Mouse (Mus musculus) hindbrain, postnatal 0 days (tissue): ENCODE results near the gene Pcdh18. TPM values are rescaled to one million over a fixed set of nuclear protein-coding genes. Genes with fewer than 3 reads are reported as not detected.

Experiments
- ATAC-seq: fragments of 200-750 bp; cut with Nextera tagmentation; 2 replicates; pipeline ENCODE4 v1.8.0; 2017; ENCODE audit warnings: mild to moderate bottlenecking, moderate TSS enrichment, moderate library complexity
- DNase-seq: peaks from one replicate; pipeline ENCODE4 v3.0.0-alpha.2; 2015; ENCODE audit warnings: low spot score
- H3K27ac ChIP-seq: fragments of 300-500 bp; sonication (generic); 2 replicates; pipeline ENCODE4 v1.5.1; 2014; ENCODE audit warnings: mild to moderate bottlenecking
- H3K27me3 ChIP-seq: fragments of 300-500 bp; sonication (generic); 2 replicates; pipeline ENCODE4 v1.6.1; 2014; ENCODE audit warnings: low read length, mixed read lengths; ENCODE audit not compliant: insufficient read depth
- H3K36me3 ChIP-seq: fragments of 300-500 bp; sonication (generic); 2 replicates; pipeline ENCODE4 v1.6.1; 2014; ENCODE audit warnings: low read length, mixed read lengths; ENCODE audit not compliant: insufficient read depth
- H3K4me1 ChIP-seq: fragments of 300-500 bp; sonication (generic); 2 replicates; pipeline ENCODE4 v1.6.1; 2014; ENCODE audit warnings: antibody characterized with exemption, low read length, mixed read lengths; ENCODE audit not compliant: insufficient read depth
- H3K4me2 ChIP-seq: fragments of 300-500 bp; sonication (generic); 2 replicates; pipeline ENCODE4 v1.6.1; 2014; ENCODE audit warnings: low read depth, mild to moderate bottlenecking, low read length, moderate library complexity, mixed read lengths
- H3K4me3 ChIP-seq: fragments of 300-500 bp; sonication (generic); 2 replicates; pipeline ENCODE4 v1.5.1; 2014; ENCODE audit warnings: low read length
- H3K9ac ChIP-seq: fragments of 300-500 bp; sonication (generic); replicated peaks from 2 replicates; pipeline ENCODE4 v1.6.1; 2014; ENCODE audit warnings: mild to moderate bottlenecking, low read length, moderate library complexity, mixed read lengths
- H3K9me3 ChIP-seq: fragments of 300-500 bp; sonication (generic); 2 replicates; pipeline ENCODE4 v1.6.1; 2016; ENCODE audit warnings: low read length, mixed read lengths
- CTCF ChIP-seq: IDR thresholded peaks from 2 replicates; pipeline ENCODE4 v1.5.1; 2016; ENCODE audit warnings: antibody characterized with exemption, control low read depth, low read depth
- WGBS: fragments of 180-500 bp; shearing (Covaris S2); extraction: QIAGEN DNeasy Blood & Tissue Kit; methylation state at CpG from one replicate; pipeline ENCODE4 v1.1.7; 2014; 5-methylcytosine and 5-hydroxymethylcytosine counted together
- polyA plus RNA-seq: library from polyadenylated mRNA; unstranded; fragments of >200 nt; fragmentation: Nextera tagmentation; extraction: Ambion mirVana; gene quantifications from 2 replicates; pipeline ENCODE4 v1.2.1, GENCODE M21; 2015
- total RNA-seq: library from RNA; depleted of rRNA; stranded (reverse); fragments of >200 nt; gene quantifications from 2 replicates; pipeline ENCODE4 v1.2.3, GENCODE M21; 2014

Pcdh18 gene
- total and polyA plus RNA-seq, 2 experiments from 2014 or later: 18.2 to 30.6 TPM

DNA sequence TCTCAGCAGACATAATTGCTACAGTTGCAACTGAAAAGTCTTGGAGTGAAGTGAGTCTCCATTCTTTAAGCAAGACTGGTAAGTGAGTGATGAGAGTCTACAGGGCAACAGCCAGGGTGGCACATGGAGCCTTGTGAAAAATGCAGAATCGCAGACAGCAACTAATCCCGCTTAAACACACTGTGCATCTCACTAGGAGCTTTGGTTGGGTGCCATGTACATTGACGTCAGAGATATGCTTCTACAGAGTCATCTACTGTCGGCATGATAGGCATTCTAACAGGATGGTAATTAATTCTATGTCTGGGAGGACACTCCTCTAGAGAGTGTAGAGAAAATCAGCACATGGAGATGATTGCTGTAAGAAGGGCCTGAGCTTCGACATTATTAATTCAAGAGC, 5.6 kb upstream of the Pcdh18 start:
- DNase-seq (no peak), ATAC-seq (no peak)
- no peak overlapping the region for H3K4me3 ChIP-seq
- H3K9me3 ChIP-seq: no peaks in the 10 kb centered on the region
- no peaks in the 10 kb centered on the region for H3K36me3 ChIP-seq
- no peaks in the 10 kb centered on the region for H3K27me3 ChIP-seq
- H3K4me1 ChIP-seq: no peaks in the 10 kb centered on the region
- no peak overlapping the region for H3K4me2 ChIP-seq
- no peak overlapping the region for H3K9ac ChIP-seq
- H3K27ac ChIP-seq: no peak overlapping the region
- no peak for TF ChIP-seq CTCF
- 60% methylated on average over 5 of the region's 5 CpGs for WGBS

DNA sequence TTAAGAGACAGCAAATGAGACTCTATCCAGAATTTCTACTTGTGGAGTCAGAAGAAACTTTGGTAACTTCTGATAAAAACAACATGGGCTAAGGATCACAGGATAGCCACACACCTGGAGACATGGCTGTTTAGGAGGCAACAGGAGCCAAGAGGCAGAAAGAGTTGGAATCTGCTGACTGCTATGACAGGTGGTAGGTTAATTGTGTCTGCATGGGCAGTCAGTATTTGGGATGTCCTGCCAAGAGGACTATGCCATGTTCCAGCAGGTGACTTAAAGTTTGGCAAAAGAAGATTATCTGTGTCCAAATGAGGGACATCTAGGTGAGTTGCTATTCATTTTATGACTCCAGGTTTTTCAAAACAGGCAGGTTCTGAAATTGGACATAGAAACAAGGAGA, 4.8 kb upstream of the Pcdh18 start:
- TF ChIP-seq CTCF: no peak
- ATAC-seq (no peak), DNase-seq (no peak)
- no peak overlapping the region for H3K4me2 ChIP-seq
- no peak overlapping the region for H3K9ac ChIP-seq
- no peak overlapping the region for H3K4me3 ChIP-seq
- no peaks in the 10 kb centered on the region for H3K36me3 ChIP-seq
- no peak overlapping the region for H3K27ac ChIP-seq
- no peaks in the 10 kb centered on the region for H3K9me3 ChIP-seq
- H3K27me3 ChIP-seq: no peaks in the 10 kb centered on the region
- H3K4me1 ChIP-seq: no peaks in the 10 kb centered on the region

DNA sequence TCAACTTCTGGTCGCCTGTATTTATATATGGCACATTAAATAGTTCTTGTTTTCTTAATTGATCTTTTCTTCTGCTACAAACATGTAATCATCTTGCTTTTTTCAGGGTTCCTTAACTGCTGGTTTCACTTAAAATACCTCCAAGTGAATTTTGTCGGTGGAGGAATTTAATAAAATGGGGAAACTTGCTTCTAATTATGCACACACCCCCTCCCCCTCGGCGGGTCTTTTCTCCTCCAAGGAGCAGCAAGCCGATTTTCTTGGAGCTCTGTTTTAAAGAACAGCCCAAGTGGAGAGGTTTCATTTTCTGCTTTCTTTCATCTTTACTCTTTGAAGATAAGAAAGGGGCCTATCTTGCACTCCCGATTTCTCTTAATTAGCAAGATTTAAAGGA, 498 bp upstream of the Pcdh18 start:
- TF ChIP-seq CTCF: no peak
- ATAC-seq (no peak), DNase-seq (peak; percentile 54)
- Histone ChIP-seq H3K4me3 (peak overlapping the region; percentile 66), H3K9me3 (no peaks in the 10 kb centered on the region), H3K4me2 (peak overlapping the region; percentile 83), H3K27me3 (no peaks in the 10 kb centered on the region), H3K4me1 (peaks cover 13% of the 10 kb centered on the region; the same call in 1 of the 2 replicates), H3K27ac (peak overlapping the region; percentile 82), H3K36me3 (no peaks in the 10 kb centered on the region), H3K9ac (peak overlapping the region; percentile 44)
- WGBS: 0% methylated on average over 6 of the region's 6 CpGs

DNA sequence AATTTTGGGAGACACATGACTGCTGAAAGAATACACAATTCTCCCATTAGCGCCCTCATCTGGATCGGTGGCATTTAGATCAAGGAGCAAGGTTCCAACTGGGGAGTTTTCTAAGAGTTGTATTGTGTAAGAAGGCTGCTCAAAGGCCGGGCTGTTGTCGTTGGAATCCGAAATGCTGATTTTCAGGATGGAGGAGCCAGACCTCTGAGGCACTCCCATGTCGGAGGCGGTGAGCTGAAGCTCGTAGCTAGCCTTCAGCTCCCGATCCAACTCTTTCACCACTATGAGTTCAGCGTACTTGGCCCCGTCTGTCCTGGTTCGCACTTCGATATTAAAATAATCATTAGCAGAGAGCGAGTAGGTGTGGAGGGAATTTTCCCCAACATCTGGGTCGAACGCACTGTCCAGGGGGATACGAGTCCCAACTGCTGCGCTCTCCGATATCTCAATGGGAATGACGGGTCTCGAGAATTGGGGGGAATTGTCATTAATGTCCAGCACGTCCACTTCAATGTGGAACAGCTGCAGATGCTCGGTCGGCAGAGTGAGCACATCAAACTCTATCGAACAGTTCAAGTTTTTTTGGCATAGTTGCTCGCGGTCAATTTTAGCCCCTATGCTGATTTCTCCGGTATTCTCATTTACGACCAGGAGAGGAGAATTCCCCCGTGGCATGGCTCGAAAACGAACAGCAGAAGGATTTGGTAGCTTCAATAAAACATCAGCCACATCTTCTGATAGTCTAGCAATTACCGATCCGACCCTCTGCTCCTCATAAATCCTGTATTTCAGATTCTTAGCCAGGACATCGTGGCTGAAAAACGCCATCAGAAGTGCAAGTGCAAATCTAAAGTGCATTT, 909 bp downstream of the Pcdh18 start:
- H3K9ac ChIP-seq: peak overlapping the region; percentile 44
- peaks cover 13% of the 10 kb centered on the region; the same call in 1 of the 2 replicates for H3K4me1 ChIP-seq
- no peak for ATAC-seq
- no peaks in the 10 kb centered on the region for H3K9me3 ChIP-seq
- 1% methylated on average over 36 of the region's 36 CpGs for WGBS
- DNase-seq: peak; percentile 74
- H3K4me2 ChIP-seq: peak overlapping the region; percentile 83
- no peaks in the 10 kb centered on the region for H3K27me3 ChIP-seq
- peak; percentile 55 for TF ChIP-seq CTCF
- peak overlapping the region; percentile 66 for H3K4me3 ChIP-seq
- H3K36me3 ChIP-seq: no peaks in the 10 kb centered on the region
- H3K27ac ChIP-seq: peak overlapping the region; percentile 82

DNA sequence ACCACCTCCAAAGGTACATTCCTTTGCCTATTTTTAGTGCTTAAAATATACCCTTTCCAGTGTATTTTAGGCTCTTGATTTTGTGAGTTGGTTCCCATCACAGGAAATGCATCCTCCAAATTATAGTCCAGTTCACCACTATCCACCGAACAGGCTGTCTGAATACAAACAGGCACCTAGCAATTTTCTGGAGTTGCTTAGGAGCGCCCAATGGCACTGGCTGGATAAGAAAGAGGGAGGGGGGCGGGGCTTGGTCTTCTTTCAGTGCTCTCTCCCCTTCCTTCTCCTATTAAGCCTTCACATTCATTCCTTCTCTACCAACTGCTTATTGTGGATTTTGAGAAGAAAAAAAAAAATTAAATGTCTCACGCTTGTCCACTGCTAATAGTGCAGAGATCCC, 4.4 kb downstream of the Pcdh18 start:
- H3K4me3 ChIP-seq: peak overlapping the region; percentile 66
- 0 out of 2 replicates have a peak overlapping the region, but pooled peaks have one; percentile 36 for H3K27ac ChIP-seq
- H3K9ac ChIP-seq: peak overlapping the region; percentile 45; the same call in 1 of the 2 replicates
- TF ChIP-seq CTCF: no peak
- H3K4me2 ChIP-seq: peak overlapping the region; percentile 83
- no peaks in the 10 kb centered on the region for H3K9me3 ChIP-seq
- H3K4me1 ChIP-seq: peaks cover 13% of the 10 kb centered on the region; the same call in 1 of the 2 replicates
- 50% methylated on average over 4 of the region's 4 CpGs for WGBS
- H3K27me3 ChIP-seq: no peaks in the 10 kb centered on the region
- H3K36me3 ChIP-seq: no peaks in the 10 kb centered on the region
- no peak for ATAC-seq
- peak; percentile 40 for DNase-seq

DNA sequence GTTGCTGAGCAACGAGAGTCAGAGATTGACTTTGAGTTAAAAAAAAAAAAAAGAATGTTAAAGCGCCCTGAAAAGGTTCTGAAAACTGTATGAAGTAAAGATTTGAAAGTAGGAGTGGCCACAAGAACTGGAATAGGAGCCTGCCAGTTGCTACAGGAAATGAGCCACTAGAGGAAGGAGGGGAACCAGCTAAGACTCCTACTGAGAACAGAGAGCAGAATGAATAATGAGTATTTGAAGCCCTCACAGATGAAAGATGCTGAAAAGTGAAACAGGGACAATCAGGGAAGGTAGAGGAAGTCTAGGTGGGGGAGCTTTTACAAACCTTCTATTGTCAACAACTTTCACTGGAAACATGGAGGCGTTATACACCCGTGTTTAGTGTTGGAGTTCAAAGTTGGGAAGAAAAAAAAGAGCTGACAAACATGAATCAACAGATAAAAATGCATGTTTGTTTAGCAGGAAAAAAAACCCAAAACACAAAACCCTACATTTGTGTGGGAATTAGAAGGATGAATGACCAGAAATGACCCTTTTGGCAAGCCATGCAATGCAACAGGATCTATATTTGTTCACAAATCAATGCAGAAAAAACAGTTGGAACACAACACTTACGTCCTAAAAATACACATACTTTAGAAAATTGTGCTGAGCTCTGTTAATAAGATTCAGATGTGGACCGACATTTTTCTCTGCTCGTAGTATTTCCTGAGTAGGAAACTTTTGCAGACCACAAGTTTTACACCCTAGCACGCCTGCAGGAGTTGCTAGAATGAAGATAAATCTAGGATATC, 7.4 kb downstream of the Pcdh18 start:
- Histone ChIP-seq H3K36me3 (peaks cover 4% of the 10 kb centered on the region; the same call in 1 of the 2 replicates), H3K4me2 (no peak overlapping the region), H3K27ac (no peak overlapping the region), H3K4me1 (peaks cover 11% of the 10 kb centered on the region; the same call in 1 of the 2 replicates), H3K9ac (no peak overlapping the region), H3K9me3 (no peaks in the 10 kb centered on the region), H3K4me3 (no peak overlapping the region), H3K27me3 (no peaks in the 10 kb centered on the region)
- ATAC-seq (no peak), DNase-seq (no peak)
- WGBS: 54% methylated on average over 8 of the region's 8 CpGs
- no peak for TF ChIP-seq CTCF
